Mouse (Mus musculus): ENCODE data around the gene Angel2. TPM values are rescaled to one million over a fixed set of nuclear protein-coding genes. Genes with fewer than 3 reads are reported as not detected.
A peak's percentile ranks its signal among the peaks of the same experiment; 100 is the strongest.
"Not testable (repeated sequence)": the region's sequence is repeated elsewhere in the genome, so short reads cannot be mapped to it uniquely, and the experiment has no call there.

Angel2 gene
- 45.3 and 47.6 TPM in 2 replicates for polyA plus RNA-seq (2014; fragmentation: Nextera tagmentation; extraction: Ambion mirVana)

DNA sequence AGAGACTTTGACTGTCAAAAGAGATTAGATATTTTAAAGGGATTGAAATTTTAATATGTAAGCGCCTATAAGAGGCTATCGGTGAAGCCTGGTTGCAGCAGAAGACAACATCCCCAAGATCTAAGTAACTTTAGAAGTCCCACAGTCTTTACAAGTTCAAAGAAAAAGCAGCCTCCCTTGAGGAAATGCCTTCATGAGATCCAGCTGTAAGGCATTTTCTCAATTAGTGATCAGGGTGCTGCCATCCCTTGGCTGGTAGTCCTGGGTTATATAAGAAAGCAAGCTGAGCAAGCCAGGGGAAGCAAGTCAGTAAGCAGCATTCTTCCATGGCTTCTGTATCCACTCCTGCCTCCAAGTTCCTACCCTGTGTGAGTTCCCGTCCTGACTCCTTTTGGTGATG lies at the start of gene Angel2:
Angel2 (plus strand) TSS at position 301 of the 400 bp plus-strand sequence.
- H3K27me3 ChIP-seq (ENCODE audit: insufficient read depth, low read length); ATAC-seq (ENCODE audit: insufficient read depth); H3K4me2 ChIP-seq; H3K4me1 ChIP-seq (ENCODE audit: insufficient read depth); DNase-seq; H3K9me3 ChIP-seq (ENCODE audit: low read depth, low read length); H3K36me3 ChIP-seq (ENCODE audit: insufficient read depth); H3K4me3 ChIP-seq (ENCODE audit: low read depth, low read length); H3K9ac ChIP-seq; H3K27ac ChIP-seq (ENCODE audit: low read depth): not testable (repeated sequence)
- WGBS: 74% methylated on average over 3 of the region's 3 CpGs

DNA sequence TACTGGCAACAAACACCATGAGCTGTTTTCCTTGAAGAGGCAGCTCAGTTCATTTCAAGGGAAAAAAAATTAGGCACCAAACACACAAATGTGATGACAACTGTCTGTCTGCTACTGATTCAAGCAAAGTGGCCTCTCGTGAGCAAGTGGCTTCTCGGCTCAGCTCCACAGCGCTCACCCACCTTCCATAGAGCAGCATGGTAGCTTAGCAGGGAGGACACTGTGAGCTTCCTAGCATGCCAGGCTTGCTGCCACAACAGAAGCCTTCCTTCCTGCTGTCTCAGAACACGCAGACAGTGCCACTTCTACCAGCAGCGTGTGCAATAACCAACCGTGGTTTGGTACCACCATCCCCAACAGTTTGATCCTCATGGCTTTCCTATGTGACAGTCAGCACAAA lies 49.2 kb upstream of the Angel2 start:
- no peak for TF ChIP-seq CTCF (IDR thresholded peaks at IDR 0.05; ENCODE audit: low read depth)
- no peak for DNase-seq
- Histone ChIP-seq H3K9me3 (ENCODE audit: low read depth, low read length) (no peaks in the 10 kb centered on the region), H3K27me3 (ENCODE audit: insufficient read depth, low read length) (no peaks in the 10 kb centered on the region), H3K36me3 (ENCODE audit: insufficient read depth) (peaks cover 10% of the 10 kb centered on the region; the same call in 1 of the 2 replicates), H3K4me2 (no peak overlapping the region), H3K27ac (ENCODE audit: low read depth) (no peak overlapping the region), H3K4me3 (ENCODE audit: low read depth, low read length) (no peak overlapping the region), H3K9ac (no peak overlapping the region), H3K4me1 (ENCODE audit: insufficient read depth) (no peaks in the 10 kb centered on the region)
- ATAC-seq (ENCODE audit: insufficient read depth): no peak
- 82% methylated on average over 6 of the region's 6 CpGs for WGBS

DNA sequence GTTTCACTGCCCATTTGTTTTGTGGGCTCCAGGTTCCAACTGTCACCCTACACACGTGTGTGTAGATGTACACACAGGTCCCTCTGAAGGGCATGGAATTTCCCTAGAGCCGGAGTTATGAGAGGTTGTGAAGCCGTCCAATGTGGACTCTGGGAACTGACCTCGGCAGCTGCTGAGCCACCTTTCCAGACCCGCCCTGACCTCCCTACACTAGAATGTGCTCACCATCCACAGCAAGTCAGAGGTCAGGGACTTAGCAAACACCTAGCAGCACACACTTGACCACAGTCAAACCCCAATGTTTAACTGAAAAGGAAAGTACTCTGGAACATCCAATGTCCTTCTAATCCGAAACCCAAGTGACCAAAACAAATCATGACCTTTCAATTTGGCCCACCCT lies 44.3 kb upstream of the Angel2 start:
- Histone ChIP-seq H3K9ac (no peak overlapping the region), H3K36me3 (ENCODE audit: insufficient read depth) (peaks cover 15% of the 10 kb centered on the region; the same call in 1 of the 2 replicates), H3K4me2 (no peak overlapping the region), H3K4me3 (ENCODE audit: low read depth, low read length) (no peak overlapping the region), H3K27ac (ENCODE audit: low read depth) (no peak overlapping the region), H3K27me3 (ENCODE audit: insufficient read depth, low read length) (no peaks in the 10 kb centered on the region), H3K4me1 (ENCODE audit: insufficient read depth) (no peaks in the 10 kb centered on the region), H3K9me3 (ENCODE audit: low read depth, low read length) (no peaks in the 10 kb centered on the region)
- TF ChIP-seq CTCF (IDR thresholded peaks at IDR 0.05; ENCODE audit: low read depth): no peak
- DNase-seq (no peak), ATAC-seq (ENCODE audit: insufficient read depth) (no peak)
- 67% methylated on average over 6 of the region's 6 CpGs for WGBS

DNA sequence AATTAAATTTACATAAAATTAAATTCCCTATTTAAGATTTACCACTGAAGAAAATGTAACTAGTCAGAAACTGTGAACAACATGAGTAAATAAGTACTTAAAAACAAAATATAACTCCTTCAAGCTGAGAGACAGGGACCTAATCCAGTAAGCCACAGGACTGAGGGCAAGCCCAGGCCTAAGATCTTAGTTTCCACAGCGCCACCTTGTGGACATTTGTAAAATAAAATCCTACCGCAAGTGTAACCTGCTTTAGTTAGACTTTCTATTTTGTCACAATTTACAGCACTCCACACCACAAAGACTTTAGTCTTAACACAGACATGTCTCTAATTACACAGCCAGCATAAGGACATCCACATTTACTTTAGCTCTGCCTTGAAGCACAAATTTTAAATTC lies 43.5 kb upstream of the Angel2 start:
- TF ChIP-seq CTCF (IDR thresholded peaks at IDR 0.05; ENCODE audit: low read depth): peak; percentile 80
- H3K4me3 ChIP-seq (ENCODE audit: low read depth, low read length): no peak overlapping the region
- H3K4me1 ChIP-seq (ENCODE audit: insufficient read depth): no peaks in the 10 kb centered on the region
- 4% methylated on average over 2 of the region's 2 CpGs for WGBS
- H3K4me2 ChIP-seq: no peak overlapping the region
- no peak overlapping the region for H3K9ac ChIP-seq
- no peaks in the 10 kb centered on the region for H3K9me3 ChIP-seq (ENCODE audit: low read depth, low read length)
- H3K36me3 ChIP-seq (ENCODE audit: insufficient read depth): peaks cover 18% of the 10 kb centered on the region
- H3K27me3 ChIP-seq (ENCODE audit: insufficient read depth, low read length): no peaks in the 10 kb centered on the region
- no peak overlapping the region for H3K27ac ChIP-seq (ENCODE audit: low read depth)
- DNase-seq: peak; percentile 91
- no peak for ATAC-seq (ENCODE audit: insufficient read depth)

DNA sequence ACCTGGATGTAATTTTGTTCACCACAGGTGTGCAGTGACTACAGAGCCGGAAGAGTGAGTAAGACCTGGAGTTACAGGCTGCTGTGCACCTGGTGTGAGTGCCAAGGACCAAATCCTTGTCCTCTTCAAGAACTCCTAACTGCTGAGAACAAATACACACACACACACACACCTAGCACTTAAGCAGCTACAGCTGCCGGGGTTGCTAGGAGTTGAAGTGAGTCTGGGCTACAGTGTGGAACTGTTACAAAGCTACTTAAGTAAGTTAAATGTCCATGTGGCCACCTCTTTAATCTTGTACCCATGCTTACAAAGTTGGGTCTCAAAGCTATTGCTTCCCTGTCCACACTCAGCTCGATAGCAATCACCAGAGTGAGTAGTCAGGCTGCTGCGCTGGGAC lies 38.9 kb upstream of the Angel2 start:
- H3K4me1 ChIP-seq (ENCODE audit: insufficient read depth): no peaks in the 10 kb centered on the region
- H3K4me2 ChIP-seq: no peak overlapping the region
- TF ChIP-seq CTCF (IDR thresholded peaks at IDR 0.05; ENCODE audit: low read depth): no peak
- H3K27ac ChIP-seq (ENCODE audit: low read depth): no peak overlapping the region
- H3K9ac ChIP-seq: no peak overlapping the region
- DNase-seq: peak; percentile 12
- H3K9me3 ChIP-seq (ENCODE audit: low read depth, low read length): no peaks in the 10 kb centered on the region
- H3K36me3 ChIP-seq (ENCODE audit: insufficient read depth): peaks cover 28% of the 10 kb centered on the region
- H3K4me3 ChIP-seq (ENCODE audit: low read depth, low read length): no peak overlapping the region
- ATAC-seq (ENCODE audit: insufficient read depth): peak; percentile 66; the same call in 1 of the 2 replicates
- H3K27me3 ChIP-seq (ENCODE audit: insufficient read depth, low read length): no peaks in the 10 kb centered on the region
- 69% methylated on average over 4 of the region's 4 CpGs for WGBS

DNA sequence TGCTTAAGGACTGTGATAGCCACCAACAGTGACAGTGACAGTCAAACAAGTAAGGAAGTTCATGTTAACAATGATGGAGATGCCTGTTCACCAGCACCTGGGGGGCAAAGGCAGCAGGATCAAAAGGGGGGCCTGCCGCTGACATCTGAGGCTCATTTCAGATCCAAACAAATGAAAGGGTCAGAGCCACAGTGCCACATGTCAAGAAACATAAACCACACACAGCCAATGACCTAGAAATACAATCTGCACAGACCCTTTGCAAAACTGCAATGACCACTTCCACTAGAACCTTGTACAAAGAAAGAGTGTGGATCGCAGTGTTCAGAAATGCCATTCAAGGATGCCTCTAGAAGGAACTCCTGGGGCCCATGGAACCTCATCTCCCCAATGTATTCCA lies 36.9 kb upstream of the Angel2 start:
- H3K9me3 ChIP-seq (ENCODE audit: low read depth, low read length): no peaks in the 10 kb centered on the region
- no peak overlapping the region for H3K9ac ChIP-seq
- no peaks in the 10 kb centered on the region for H3K4me1 ChIP-seq (ENCODE audit: insufficient read depth)
- H3K4me3 ChIP-seq (ENCODE audit: low read depth, low read length): no peak overlapping the region
- ATAC-seq (ENCODE audit: insufficient read depth): no peak
- H3K27me3 ChIP-seq (ENCODE audit: insufficient read depth, low read length): no peaks in the 10 kb centered on the region
- 77% methylated on average over 2 of the region's 2 CpGs for WGBS
- DNase-seq: no peak
- no peak overlapping the region for H3K4me2 ChIP-seq
- TF ChIP-seq CTCF (IDR thresholded peaks at IDR 0.05; ENCODE audit: low read depth): no peak
- peaks cover 33% of the 10 kb centered on the region for H3K36me3 ChIP-seq (ENCODE audit: insufficient read depth)
- no peak overlapping the region for H3K27ac ChIP-seq (ENCODE audit: low read depth)

DNA sequence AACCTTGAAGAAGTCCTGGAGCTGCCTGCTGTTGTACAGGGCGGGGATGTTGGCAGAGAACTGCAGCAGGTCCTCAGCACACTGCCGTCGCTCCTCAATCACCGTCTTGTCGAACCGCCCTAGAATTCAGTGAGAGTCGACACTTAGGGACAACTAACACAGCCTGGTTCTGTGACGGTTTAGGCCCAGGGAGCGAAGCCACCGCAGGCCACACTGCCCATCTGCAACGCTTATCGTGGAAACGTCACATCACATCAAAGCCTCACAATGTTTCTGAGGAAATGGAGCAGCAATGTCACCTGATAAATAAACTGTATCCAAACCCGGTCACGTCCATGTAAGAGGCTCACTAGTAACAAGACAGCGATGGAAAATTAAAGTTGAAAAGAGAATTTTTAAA lies 36.3 kb upstream of the Angel2 start:
- Histone ChIP-seq H3K27ac (ENCODE audit: low read depth) (no peak overlapping the region), H3K4me3 (ENCODE audit: low read depth, low read length) (no peak overlapping the region), H3K9ac (no peak overlapping the region), H3K27me3 (ENCODE audit: insufficient read depth, low read length) (no peaks in the 10 kb centered on the region), H3K36me3 (ENCODE audit: insufficient read depth) (peaks cover 29% of the 10 kb centered on the region), H3K9me3 (ENCODE audit: low read depth, low read length) (no peaks in the 10 kb centered on the region), H3K4me2 (no peak overlapping the region), H3K4me1 (ENCODE audit: insufficient read depth) (no peaks in the 10 kb centered on the region)
- 72% methylated on average over 16 of the region's 16 CpGs for WGBS
- ATAC-seq (ENCODE audit: insufficient read depth) (no peak), DNase-seq (no peak)
- no peak for TF ChIP-seq CTCF (IDR thresholded peaks at IDR 0.05; ENCODE audit: low read depth)
